In the genomic region with DNA sequence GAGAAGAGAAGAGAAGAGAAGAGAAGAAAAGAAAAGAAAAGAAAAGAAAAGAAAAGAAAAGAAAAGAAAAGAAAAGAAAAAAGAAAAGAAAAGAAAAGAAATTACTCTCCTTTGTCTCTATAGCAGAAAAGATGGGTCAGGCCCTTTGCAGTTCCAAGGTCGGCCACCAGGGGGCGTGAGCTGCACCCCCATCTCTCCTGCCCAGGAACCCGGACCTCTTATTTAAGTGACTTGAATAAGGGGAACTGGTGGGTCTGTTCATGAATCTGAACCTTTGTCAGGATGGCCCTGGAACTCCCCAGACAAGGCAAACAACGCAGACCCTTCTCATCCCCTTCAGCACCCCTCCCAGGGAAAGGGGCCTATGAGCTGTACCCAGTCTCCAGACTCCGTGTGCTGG, we compare ENCODE assay signal across 10 mouse cellular contexts. TPM values are rescaled to one million over a fixed set of nuclear protein-coding genes. Genes with fewer than 3 reads are reported as not detected.
DNase-seq lines count a peak whose midpoint lies in the region; ATAC-seq and TF ChIP-seq lines count a peak whose summit lies in the region.
"Had no signal": no experiment of that assay in that cellular context is flagged by ENCODE, and none has a peak within 500 bp of the region (broad histone marks: within the 10 kb centered on the region; RNA-seq: fewer than 3 reads in every experiment).

No protein-coding gene starts in this region.

- no peaks in the 10 kb centered on the region for H3K4me1 ChIP-seq in lung, postnatal 0 days (ENCODE audit: insufficient read depth, low read depth, low read length)

- no peak overlapping the region for H3K4me2 ChIP-seq in lung, postnatal 0 days (replicated peaks; ENCODE audit: low read depth, low read length)

- no peaks in the 10 kb centered on the region for H3K36me3 ChIP-seq in lung, postnatal 0 days (ENCODE audit: insufficient read depth, low read length)

- ATAC-seq in lung, postnatal 0 days = no peak
- ATAC-seq in monocyte, adult 5-6 weeks (replicated peaks; ENCODE audit: insufficient number of reproducible peaks, low FRiP score, low TSS enrichment, poor library complexity, severe bottlenecking) = no peak
- no peak; the same call in 1 of the 2 replicates for ATAC-seq in granulocyte monocyte progenitor cell, adult 5-6 weeks (replicated peaks; ENCODE audit: poor library complexity, severe bottlenecking)

- H3K27ac ChIP-seq in lung, postnatal 0 days (ENCODE audit: low read length) = no peak overlapping the region

- no peak overlapping the region for H3K9ac ChIP-seq in lung, postnatal 0 days (replicated peaks; ENCODE audit: low read depth)

- H3K4me3 ChIP-seq in lung, postnatal 0 days (ENCODE audit: low read depth, low read length) = no peak overlapping the region

- TF ChIP-seq EP300 in lung, postnatal 0 days (IDR thresholded peaks at IDR 0.05) = no peak

- H3K9me3 ChIP-seq in lung, postnatal 0 days (ENCODE audit: low read length) = 0 out of 2 replicates have a peak, but pooled peaks cover 2% of the 10 kb centered on the region

- peak; percentile 64 for TF ChIP-seq CTCF in lung, postnatal 0 days (IDR thresholded peaks at IDR 0.05)

- WGBS in lung, postnatal 0 days = 36% methylated on average over 5 of the region's 5 CpGs

- H3K27me3 ChIP-seq in lung, postnatal 0 days (replicated peaks; ENCODE audit: insufficient read depth, low read length) = no peaks in the 10 kb centered on the region

- peak; percentile 47 for DNase-seq in gastrocnemius, postnatal 10 days
- DNase-seq in gastrocnemius, adult 8-10 months (ENCODE audit: low spot score in 2 of 2) = no peak
- peak; percentile 24 for DNase-seq in urinary bladder, postnatal 14 days (ENCODE audit: low spot score)
- no peak for DNase-seq in urinary bladder, postnatal 10 days (ENCODE audit: low spot score)
- DNase-seq in lung, postnatal 0 days (ENCODE audit: low spot score) = no peak
- no peak for DNase-seq in frontal cortex, postnatal 25 days (ENCODE audit: low spot score in 2 of 2)

RNA-seq across cellular contexts. Expression of a gene that starts 7.5 kb away (rescaled TPM):
- total RNA-seq in gastrocnemius, postnatal 10 days (2021) = 1 to 10 TPM in 1 of 2 experiments, under 1 TPM in 1; 0.26 to 1.2 TPM
- total RNA-seq in gastrocnemius, adult 8-10 months (2022) = under 1 TPM; 0.32 to 0.73 (median 0.66) TPM
- 1.7 and 1.8 TPM in 2 replicates for polyA plus RNA-seq in lung, postnatal 0 days (2015; fragmentation: Nextera tagmentation; extraction: Ambion mirVana)
- not detected in 3 replicates for total RNA-seq in monocyte, adult 5-6 weeks (2017)
- 1.3 and 3.5 TPM in 2 replicates for total RNA-seq in granulocyte monocyte progenitor cell, adult 5-6 weeks (2014; fragmentation: Nextera tagmentation)
- total RNA-seq in granulocyte monocyte progenitor cell, adult 5-6 weeks (2017) = 2.4 and 2.8 TPM in 2 replicates

RNA-seq across cellular contexts. Expression of a gene that starts 11.3 kb away (rescaled TPM):
- not detected for total RNA-seq in gastrocnemius, postnatal 10 days (2021)
- under 1 TPM; 0.45 to 0.99 (median 0.60) TPM for total RNA-seq in gastrocnemius, adult 8-10 months (2022)
- polyA plus RNA-seq in lung, postnatal 0 days (2015; fragmentation: Nextera tagmentation; extraction: Ambion mirVana) = not detected in 2 replicates
- total RNA-seq in monocyte, adult 5-6 weeks (2017) = not detected in 3 replicates
- total RNA-seq in granulocyte monocyte progenitor cell, adult 5-6 weeks (2014; fragmentation: Nextera tagmentation) = not detected in 2 replicates
- total RNA-seq in granulocyte monocyte progenitor cell, adult 5-6 weeks (2017) = not detected in 2 replicates

RNA-seq across cellular contexts. Expression of a gene that starts 33.6 kb away (rescaled TPM):
- not detected for total RNA-seq in gastrocnemius, postnatal 10 days (2021)
- not detected for total RNA-seq in gastrocnemius, adult 8-10 months (2022)
- not detected in 2 replicates for polyA plus RNA-seq in lung, postnatal 0 days (2015; fragmentation: Nextera tagmentation; extraction: Ambion mirVana)
- not detected in 3 replicates for total RNA-seq in monocyte, adult 5-6 weeks (2017)
- not detected in 2 replicates for total RNA-seq in granulocyte monocyte progenitor cell, adult 5-6 weeks (2014; fragmentation: Nextera tagmentation)
- total RNA-seq in granulocyte monocyte progenitor cell, adult 5-6 weeks (2017) = not detected in 2 replicates
- total RNA-seq: adrenal gland, postnatal 36 days; heart, postnatal 36 days had no signal

RNA-seq across cellular contexts. Expression of a gene that starts 38.4 kb away (rescaled TPM):
- total RNA-seq in gastrocnemius, postnatal 10 days (2021) = 10 to 100 TPM; 36.7 to 38.0 TPM
- 10 to 100 TPM; 40.5 to 44.7 (median 42.1) TPM for total RNA-seq in gastrocnemius, adult 8-10 months (2022)
- 63.1 and 69.2 TPM in 2 replicates for polyA plus RNA-seq in lung, postnatal 0 days (2015; fragmentation: Nextera tagmentation; extraction: Ambion mirVana)
- 8.9 to 11.3 TPM (median 11.2 TPM) in 3 replicates for total RNA-seq in monocyte, adult 5-6 weeks (2017)
- 18.2 and 20.8 TPM in 2 replicates for total RNA-seq in granulocyte monocyte progenitor cell, adult 5-6 weeks (2014; fragmentation: Nextera tagmentation)
- total RNA-seq in granulocyte monocyte progenitor cell, adult 5-6 weeks (2017) = 8.9 and 9.4 TPM in 2 replicates

RNA-seq across cellular contexts. Expression of a gene that starts 45.9 kb away (rescaled TPM):
- 10 to 100 TPM; 15.1 to 20.0 TPM for total RNA-seq in gastrocnemius, postnatal 10 days (2021)
- total RNA-seq in gastrocnemius, adult 8-10 months (2022) = 10 to 100 TPM in 1 of 4 experiments, 1 to 10 TPM in 3; 6.0 to 10.7 (median 6.5) TPM
- polyA plus RNA-seq in lung, postnatal 0 days (2015; fragmentation: Nextera tagmentation; extraction: Ambion mirVana) = 12.1 and 14.7 TPM in 2 replicates
- total RNA-seq in monocyte, adult 5-6 weeks (2017) = 72.9 to 104 TPM (median 90.4 TPM) in 3 replicates
- total RNA-seq in granulocyte monocyte progenitor cell, adult 5-6 weeks (2014; fragmentation: Nextera tagmentation) = 24.9 and 38.3 TPM in 2 replicates
- 30.1 and 31.8 TPM in 2 replicates for total RNA-seq in granulocyte monocyte progenitor cell, adult 5-6 weeks (2017)

Comparison
In these comparisons a context has a peak if more than half of its experiments do, and no peak if none do; other contexts are left out.
1. DNase-seq: peak in gastrocnemius, postnatal 10 days (single experiment) and urinary bladder, postnatal 14 days (single experiment); none in gastrocnemius, adult 8-10 months (0 of 2), urinary bladder, postnatal 10 days (single experiment), lung, postnatal 0 days (single experiment) and frontal cortex, postnatal 25 days (0 of 2).